Mouse (Mus musculus): ENCODE measurements around the gene Vtcn1.

Gene Vtcn1

DNA sequence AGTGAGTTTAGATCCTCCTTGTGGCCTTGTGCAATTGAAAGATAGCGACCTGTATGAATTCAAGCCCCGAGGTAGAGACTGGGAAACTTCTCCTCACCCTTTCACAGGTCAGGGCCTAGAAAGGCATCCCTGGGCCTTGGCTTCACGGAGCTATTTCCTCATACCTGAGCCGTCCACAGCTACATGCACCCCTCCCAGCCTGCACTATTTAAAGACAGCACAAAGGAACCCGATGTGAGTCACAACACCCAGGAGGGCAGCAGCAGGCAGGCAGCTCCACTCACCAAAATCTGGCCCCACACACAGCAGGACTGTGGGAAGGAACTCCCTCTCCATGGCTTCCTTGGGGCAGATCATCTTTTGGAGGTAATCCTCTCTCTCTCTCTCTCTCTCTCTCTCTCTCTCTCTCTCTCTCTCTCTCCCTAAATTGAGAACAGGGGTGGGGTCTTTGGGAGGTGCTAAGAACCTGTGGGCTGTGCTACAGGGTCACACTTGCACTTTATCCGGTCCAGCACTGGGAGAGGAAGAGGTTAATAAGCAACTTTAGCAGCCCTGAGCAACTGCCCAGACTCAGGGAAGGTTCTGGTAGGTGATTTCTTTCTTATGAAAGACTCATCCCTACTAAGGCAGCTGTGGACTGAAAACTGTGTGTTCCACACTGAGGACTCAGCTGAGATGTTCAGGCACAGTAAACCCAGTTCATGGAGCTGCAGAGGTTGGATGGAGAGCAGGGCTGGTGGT is at the start of gene Vtcn1:
TSS of gene Vtcn1 (plus strand) at position 235 of the 741 bp plus-strand sequence.
- in situ Hi-C loops (cut with MboI; ENCODE audit: unreplicated experiment in 2 of 2): loop anchor here (10.0 kb wide), 4 partner anchors 141 to 641 kb away; partner anchors contain the start of gene Man1a2 (in 1 of the 2)

GRCm38 (mm10) chr3:100776967-100777366 is 48.3 kb upstream of the Vtcn1 start:
- in situ Hi-C loops (cut with MboI; ENCODE audit: unreplicated experiment in 2 of 2): no loop called here

DNA sequence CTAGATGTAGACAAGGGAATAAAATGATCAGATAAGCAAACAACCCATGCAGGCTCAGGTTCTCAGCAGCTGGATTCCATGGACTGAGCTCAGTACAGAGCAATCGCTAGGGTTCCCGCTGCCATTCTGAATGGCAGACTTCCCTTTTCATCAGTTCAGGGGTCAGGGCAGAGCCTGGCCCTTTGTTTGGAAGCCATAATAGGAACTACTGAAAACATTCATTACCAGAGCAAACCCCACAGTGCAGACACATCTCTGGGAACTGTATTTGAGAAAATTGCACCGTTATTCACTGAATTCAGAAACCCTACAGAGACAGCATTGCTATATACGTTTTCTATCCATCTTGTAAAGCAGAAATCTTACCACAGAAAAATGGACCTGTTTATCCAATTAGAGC is 47.7 kb upstream of the Vtcn1 start:
- in situ Hi-C loops (cut with MboI; ENCODE audit: unreplicated experiment in 2 of 2): no loop called here

GRCm38 (mm10) chr3:100786076-100786475 is 39.2 kb upstream of the Vtcn1 start:
- in situ Hi-C loops (cut with MboI; ENCODE audit: unreplicated experiment in 2 of 2): no loop called here

DNA sequence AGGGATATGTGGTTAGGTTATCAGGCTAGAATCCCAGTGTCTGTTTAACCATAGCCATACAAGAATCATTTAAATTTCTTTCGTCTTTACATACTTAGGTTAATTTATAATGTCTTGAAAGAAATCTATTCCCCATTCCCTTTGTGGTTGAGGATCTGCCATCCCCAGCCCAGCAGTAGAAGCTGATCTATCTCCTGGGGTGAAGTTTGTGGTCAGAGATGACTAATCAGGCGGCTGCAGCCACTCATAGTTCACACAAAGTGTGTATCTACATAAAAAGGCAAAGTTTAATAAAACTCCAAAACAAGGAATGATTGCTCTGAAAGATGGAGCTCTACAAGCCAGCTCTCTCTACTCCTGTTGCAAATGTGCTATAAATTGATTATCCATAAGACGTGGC is 33.6 kb upstream of the Vtcn1 start:
- in situ Hi-C loops (cut with MboI; ENCODE audit: unreplicated experiment in 2 of 2): no loop called here

DNA sequence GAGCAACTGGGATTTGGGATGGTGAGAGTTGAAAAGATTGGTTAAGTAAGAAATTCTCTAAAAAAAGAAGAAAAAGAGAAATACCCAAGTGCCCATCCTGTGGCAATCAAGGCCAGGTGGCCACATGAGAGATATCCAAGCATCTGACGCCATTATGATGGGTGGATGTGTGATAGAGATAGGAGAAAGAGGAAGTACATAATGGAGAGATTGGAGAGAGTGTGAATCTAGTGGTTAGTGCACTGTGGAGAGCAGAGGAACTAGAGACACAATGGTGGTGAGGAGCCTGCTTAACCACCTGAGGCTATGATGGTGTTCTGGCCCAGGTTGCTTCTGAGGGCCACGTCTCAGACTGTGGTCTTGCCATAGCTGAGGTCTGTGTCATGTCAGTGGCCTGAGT is 31.9 kb upstream of the Vtcn1 start:
- in situ Hi-C loops (cut with MboI; ENCODE audit: unreplicated experiment in 2 of 2): no loop called here

DNA sequence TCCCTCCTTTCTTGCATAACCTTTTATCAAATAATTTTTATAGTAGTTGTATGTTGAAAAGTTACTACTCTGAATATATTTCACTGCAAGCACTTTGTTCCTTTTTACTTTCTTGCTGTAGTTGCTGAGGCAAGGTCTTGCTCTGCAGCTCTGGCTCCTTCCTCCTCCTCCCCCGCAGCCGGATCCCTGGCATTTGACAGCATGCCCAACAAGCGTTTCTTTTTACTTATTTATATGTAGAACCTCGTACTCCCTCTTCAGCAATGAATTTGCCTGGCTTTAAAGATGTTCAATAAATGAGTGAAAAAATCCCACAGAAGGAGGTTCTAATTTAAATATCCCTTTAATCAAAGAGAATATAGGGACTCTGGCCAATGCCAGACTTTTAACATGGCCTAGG is 28.7 kb upstream of the Vtcn1 start:
- in situ Hi-C loops (cut with MboI; ENCODE audit: unreplicated experiment in 2 of 2): no loop called here

DNA sequence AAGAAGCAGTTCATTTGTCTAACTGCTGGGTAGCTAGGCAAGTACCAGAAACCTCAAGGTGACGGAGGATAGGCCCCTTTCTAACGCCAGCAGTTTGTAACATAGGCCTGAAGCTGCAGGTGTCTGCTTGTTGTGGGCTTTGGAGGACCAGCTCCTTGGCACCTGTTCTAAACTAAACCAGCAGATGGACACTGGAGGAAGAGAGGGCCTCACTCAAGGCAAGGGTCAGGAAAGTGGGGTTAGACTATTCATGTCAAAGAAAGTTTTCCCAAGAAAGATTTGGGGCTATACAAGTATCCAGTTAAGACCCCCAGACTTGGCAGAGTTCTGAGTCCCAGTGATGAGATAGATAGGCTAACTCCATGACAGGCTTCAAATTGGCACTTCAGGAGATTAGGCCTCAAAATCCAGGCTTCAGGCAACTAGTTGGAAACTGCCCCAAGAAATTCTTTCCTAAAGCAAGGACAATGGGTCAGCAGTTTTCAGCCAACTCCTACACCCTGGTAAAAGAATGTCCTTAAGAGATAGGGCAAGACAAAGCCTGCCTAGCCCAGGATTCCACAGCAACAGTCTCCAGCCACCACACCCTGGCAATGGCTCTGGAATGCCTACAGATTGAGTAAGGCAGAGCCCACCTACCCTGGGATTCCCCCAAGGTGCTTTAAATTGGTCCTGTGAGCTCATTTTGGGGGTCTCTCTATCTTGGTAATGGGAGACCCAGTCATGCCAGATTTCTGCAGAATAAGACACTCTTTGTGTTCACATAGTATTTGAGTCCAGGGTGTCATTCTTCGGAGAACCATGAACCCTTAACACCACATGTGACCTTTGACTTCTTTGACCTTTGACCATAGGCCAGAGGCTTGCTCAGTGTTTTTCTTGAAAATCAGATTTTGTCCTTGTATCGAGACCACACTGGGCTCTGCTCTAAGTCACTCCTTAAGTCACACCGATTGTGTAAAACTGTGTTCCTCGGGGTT is 27.8 kb upstream of the Vtcn1 start:
- in situ Hi-C loops (cut with MboI; ENCODE audit: unreplicated experiment in 2 of 2): no loop called here

GRCm38 (mm10) chr3:100798872-100799422 is 26.3 kb upstream of the Vtcn1 start:
- in situ Hi-C loops (cut with MboI; ENCODE audit: unreplicated experiment in 2 of 2): no loop called here

- in situ Hi-C loops (cut with MboI; ENCODE audit: unreplicated experiment in 2 of 2): loop anchor here in 1 of 2 experiments (25.0 kb wide), 1 partner anchor 243 kb away; no protein-coding TSS in a partner anchor
Observed at GRCm38 (mm10) chr3:100804975-100805374, 20.3 kb upstream of the Vtcn1 start.

GRCm38 (mm10) chr3:100805925-100806324 is 19.3 kb upstream of the Vtcn1 start:
- in situ Hi-C loops (cut with MboI; ENCODE audit: unreplicated experiment in 2 of 2): loop anchor here in 1 of 2 experiments (25.0 kb wide), 1 partner anchor 244 kb away; no protein-coding TSS in a partner anchor

- in situ Hi-C loops (cut with MboI; ENCODE audit: unreplicated experiment in 2 of 2): loop anchor here in 1 of 2 experiments (25.0 kb wide), 1 partner anchor 248 kb away; no protein-coding TSS in a partner anchor
Observed at GRCm38 (mm10) chr3:100810461-100810860, 14.8 kb upstream of the Vtcn1 start.

DNA sequence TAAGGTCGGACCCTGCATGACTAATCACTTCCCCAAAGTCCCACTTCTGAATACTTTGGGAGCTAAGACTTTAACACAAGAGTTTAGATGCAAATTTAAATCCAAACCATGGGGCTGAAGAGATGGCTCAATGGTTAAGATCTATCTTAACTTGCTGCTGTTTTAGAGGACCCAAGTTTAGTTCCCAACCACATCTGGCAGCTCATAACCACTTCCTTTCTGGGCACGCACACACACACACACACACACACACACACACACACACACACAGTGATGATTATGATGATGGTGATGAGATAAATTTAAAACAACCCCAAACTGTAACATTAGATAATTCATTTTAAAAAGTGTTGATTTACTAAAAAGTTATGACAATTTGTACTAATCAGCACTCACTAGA is 13.4 kb upstream of the Vtcn1 start:
- in situ Hi-C loops (cut with MboI; ENCODE audit: unreplicated experiment in 2 of 2): loop anchor here in 1 of 2 experiments (25.0 kb wide), 1 partner anchor 250 kb away; no protein-coding TSS in a partner anchor

- in situ Hi-C loops (cut with MboI; ENCODE audit: unreplicated experiment in 2 of 2): loop anchor here in 1 of 2 experiments (25.0 kb wide), 1 partner anchor 253 kb away; no protein-coding TSS in a partner anchor
Observed at GRCm38 (mm10) chr3:100815490-100815889, 9.8 kb upstream of the Vtcn1 start.

- in situ Hi-C loops (cut with MboI; ENCODE audit: unreplicated experiment in 2 of 2): loop anchor here in 1 of 2 experiments (25.0 kb wide), 1 partner anchor 256 kb away; no protein-coding TSS in a partner anchor
Observed at GRCm38 (mm10) chr3:100818709-100819108, 6.5 kb upstream of the Vtcn1 start.

DNA sequence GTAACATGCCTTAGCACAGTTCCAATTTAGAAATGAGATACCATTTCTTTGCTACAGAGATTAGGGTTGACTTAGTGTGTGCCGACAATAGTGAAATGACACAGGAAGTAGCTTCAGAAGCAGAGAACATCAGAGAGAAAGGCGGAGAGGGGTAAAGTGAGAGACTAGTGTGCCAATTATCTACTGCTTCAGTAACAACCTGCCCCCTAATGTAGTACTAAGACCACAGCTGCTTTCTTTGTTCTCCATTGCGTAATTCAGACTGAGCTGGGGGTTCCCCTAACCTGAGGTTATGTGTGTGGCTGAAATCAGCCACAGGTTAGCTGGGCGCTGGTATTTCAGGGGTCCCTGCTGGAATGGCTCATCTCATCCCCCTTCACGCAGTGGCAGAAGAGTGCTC is 5.7 kb upstream of the Vtcn1 start:
- in situ Hi-C loops (cut with MboI; ENCODE audit: unreplicated experiment in 2 of 2): loop anchor here in 1 of 2 experiments (25.0 kb wide), 1 partner anchor 257 kb away; no protein-coding TSS in a partner anchor

GRCm38 (mm10) chr3:100820852-100821251 is 4.4 kb upstream of the Vtcn1 start:
- in situ Hi-C loops (cut with MboI; ENCODE audit: unreplicated experiment in 2 of 2): loop anchor here (5.0 to 25.0 kb wide), 7 partner anchors 129 to 636 kb away; partner anchors contain the start of gene Man1a2 (in 1 of the 2)

GRCm38 (mm10) chr3:100821276-100821675 is 4.0 kb upstream of the Vtcn1 start:
- in situ Hi-C loops (cut with MboI; ENCODE audit: unreplicated experiment in 2 of 2): loop anchor here (5.0 to 25.0 kb wide), 7 partner anchors 129 to 636 kb away; partner anchors contain the start of gene Man1a2 (in 1 of the 2)

- in situ Hi-C loops (cut with MboI; ENCODE audit: unreplicated experiment in 2 of 2): no loop called here
Observed at GRCm38 (mm10) chr3:100843784-100844183, 18.5 kb downstream of the Vtcn1 start.

DNA sequence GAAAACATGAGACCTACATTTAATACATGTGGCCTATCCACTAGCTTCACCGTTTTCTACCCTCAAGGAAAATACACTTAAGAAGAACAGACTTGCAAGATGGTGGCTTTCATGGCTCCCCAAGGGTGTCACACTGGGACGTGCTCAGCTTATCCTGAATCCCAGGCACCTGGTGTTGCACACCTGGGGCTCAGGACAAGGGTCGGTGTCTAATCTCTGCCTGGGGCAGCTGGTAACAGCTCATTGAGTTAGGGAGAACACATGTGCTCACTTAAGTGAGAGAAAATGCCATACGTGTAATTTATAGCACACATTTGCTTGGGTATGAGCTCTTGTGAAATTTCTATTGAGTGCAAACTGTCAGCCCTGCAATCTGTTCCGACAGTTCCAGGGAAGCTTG is 19.1 kb downstream of the Vtcn1 start:
- in situ Hi-C loops (cut with MboI; ENCODE audit: unreplicated experiment in 2 of 2): no loop called here

All from v-Abl transformed pro-B cells (cell line).